Mouse (Mus musculus) spleen, postnatal 10 days (tissue): ENCODE measurements around the gene Sar1a.

Source experiments
- DNase-seq, 2 experiments: peaks; one replicate each; pipeline ENCODE4 v3.0.0; 2021 to 2022; ENCODE audit warnings: low spot score in 2 of 2

The Sar1a gene

GRCm38 (mm10) chr10:61679545-61679944 is 554 bp upstream of the Sar1a start:
- peak in 1 of 2 experiments; percentile 14 for DNase-seq

DNA sequence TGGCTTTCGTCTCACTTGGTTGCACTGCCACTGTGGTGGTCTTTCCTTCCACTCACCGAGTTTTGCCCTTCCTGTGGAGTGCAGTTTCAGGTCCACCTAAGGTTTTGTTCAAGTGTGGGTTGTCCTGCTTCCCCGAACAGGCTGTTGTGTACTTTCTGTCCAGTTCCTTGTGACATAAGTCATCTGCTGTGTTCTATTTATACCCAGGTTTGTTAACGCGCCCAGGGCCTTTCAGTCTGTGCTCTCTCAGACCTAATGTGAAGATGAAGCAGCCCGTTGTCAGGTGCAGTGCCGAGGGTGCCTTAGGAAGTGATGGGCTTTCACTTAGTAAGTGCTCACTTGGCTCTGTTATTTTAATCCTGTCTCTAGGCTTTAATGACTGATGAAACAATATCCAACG is 9.3 kb downstream of the Sar1a start:
- DNase-seq = no peak

DNA sequence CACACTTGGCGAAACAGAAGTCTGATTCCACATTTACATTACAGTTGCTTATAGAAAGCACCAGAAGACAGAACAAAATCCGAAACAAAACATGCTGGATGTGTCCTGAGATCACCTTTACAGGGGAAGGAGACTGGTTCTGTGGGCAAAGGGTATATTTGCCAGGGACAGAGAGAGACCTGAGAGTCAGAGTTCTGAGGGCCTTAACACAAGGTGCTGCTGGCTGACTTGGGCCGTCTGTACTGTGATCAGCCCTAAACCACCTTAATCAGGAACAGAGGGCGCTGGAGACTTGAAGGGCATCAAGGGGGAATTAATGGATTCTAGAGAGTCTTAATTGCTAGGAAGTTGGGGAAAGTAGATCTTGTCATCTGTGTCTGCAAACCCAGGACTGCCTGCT is 13.5 kb downstream of the Sar1a start:
- DNase-seq = no peak

DNA sequence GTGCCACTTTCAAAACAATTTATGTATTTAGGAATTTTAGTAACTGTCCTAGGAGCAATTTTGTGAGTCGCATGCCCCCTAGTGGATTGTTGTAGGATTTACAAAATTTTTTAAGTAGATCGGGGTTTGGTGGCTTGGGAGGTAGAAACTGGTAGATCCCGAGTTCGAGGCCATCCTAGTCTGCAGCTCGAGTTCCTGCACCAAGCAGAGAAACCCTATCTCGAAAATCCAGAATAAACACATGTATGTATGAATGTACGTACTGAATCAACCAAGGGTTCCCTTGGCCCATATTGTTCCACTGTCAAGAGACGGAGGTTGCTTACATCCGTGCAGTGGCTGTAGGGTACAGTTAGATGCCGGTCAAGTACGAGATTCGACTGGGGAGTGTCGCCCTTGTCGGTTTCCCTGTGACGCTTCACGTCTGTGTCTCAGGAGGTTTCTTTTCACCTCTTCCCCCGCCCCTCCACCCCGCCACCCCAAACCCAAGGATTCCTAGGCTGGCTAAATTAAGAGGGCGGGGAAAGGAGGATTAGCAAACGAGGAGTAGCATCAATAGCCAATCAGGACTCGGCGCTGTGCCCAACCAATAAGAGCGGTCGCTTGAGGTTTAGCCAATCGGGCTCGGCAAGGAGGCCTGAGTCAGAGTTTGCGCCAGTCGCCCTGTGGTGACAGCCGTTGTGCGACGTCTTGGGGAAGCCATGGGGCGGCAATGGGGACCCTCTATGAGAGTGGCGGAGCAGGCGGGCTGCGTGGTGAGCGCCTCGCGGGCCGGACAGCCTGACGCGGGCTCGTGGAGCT is 15.0 kb downstream of the Sar1a start, which contains the start of gene Tysnd1:
TSS of gene Tysnd1 (plus strand) at position 645 of the 801 bp plus-strand sequence.
- DNase-seq = peak; percentile 92 to 96

GRCm38 (mm10) chr10:61695703-61696559 is 15.8 kb downstream of the Sar1a start:
- peak in 1 of 2 experiments; percentile 58 for DNase-seq

DNA sequence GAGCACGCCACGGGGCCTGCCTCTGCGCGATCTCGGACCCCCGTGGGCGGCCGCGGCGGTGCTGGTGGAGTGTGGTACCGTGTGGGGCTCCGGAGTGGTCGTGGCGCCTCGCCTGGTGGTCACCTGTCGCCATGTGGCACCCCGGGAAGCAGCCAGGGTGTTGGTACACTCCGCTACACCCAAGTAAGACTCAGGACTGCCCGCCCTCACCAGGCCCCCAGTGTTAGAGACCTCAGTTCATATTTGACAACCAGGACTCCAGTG is 16.4 kb downstream of the Sar1a start:
- DNase-seq = peak in 1 of 2 experiments; percentile 34

DNA sequence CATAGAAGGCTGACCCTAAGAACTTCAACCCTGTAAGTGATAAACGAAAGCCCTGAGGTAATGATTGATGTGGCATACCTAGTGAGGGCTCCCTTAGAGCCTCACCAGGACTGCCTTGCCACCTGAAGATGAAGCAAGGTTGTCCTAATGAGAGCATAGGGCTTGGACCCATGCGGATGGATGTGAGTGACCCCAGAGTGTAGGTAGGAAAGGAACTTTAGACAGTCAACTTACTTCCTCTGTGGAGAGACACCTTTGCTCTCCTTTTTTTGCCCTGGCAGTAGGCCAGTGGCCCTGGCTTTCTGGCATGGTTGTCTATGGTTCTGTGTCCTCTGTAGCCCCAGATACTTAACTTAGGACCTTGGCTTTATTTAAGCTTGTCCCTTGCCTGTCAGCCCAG is 16.9 kb downstream of the Sar1a start:
- DNase-seq = no peak

- no peak for DNase-seq
These were observed 24.6 kb downstream of the Sar1a start for GRCm38 (mm10) chr10:61704663-61705062.

- no peak for DNase-seq
These were observed 26.6 kb downstream of the Sar1a start for GRCm38 (mm10) chr10:61706412-61707375.

GRCm38 (mm10) chr10:61713601-61714000 is 33.5 kb downstream of the Sar1a start:
- DNase-seq = no peak

- no peak for DNase-seq
These were observed 34.0 kb downstream of the Sar1a start for GRCm38 (mm10) chr10:61714146-61714545.

DNA sequence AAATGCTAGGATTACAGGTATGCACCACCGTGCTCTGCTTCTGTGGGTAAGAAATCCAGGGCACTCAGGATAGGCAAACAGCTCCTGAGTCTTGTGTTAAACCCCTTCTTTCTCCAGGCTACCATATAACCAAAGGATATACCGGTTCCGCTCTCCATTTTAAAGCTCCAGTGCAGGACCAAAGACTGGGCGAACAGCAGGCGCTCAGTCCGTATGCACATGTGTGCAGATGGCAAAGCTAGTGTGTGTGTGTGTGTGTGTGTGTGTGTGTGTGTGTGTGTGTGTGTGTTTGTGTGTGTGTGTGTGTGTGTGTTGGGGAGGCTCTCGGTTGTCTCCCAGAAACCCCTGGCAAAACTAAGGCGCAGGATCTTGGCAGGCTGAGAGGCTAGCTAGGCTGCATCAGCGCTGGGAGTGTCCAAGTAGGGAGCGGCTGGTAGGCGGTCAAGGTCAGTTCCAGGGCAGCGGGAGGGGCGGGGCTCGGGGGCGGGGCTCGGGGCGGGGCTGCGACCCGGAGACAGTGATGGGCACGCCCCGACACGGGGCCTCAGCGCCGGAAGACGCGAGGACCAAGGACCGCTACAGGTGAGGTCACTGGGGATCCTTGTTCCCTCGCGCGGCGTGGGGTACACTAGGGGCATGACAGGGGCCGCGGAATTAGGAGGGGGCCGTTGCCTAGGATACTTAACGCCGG is 34.8 kb downstream of the Sar1a start, which contains the start of gene Aifm2:
TSS of gene Aifm2 (plus strand) at position 493 of the 691 bp plus-strand sequence.
- peak; percentile 40 to 68 for DNase-seq

GRCm38 (mm10) chr10:61715462-61715837 is 35.4 kb downstream of the Sar1a start:
- no peak for DNase-seq

GRCm38 (mm10) chr10:61715996-61716864 is 36.1 kb downstream of the Sar1a start:
- DNase-seq = no peak

- no peak for DNase-seq
These were observed 37.6 kb downstream of the Sar1a start for GRCm38 (mm10) chr10:61717406-61718296.

DNA sequence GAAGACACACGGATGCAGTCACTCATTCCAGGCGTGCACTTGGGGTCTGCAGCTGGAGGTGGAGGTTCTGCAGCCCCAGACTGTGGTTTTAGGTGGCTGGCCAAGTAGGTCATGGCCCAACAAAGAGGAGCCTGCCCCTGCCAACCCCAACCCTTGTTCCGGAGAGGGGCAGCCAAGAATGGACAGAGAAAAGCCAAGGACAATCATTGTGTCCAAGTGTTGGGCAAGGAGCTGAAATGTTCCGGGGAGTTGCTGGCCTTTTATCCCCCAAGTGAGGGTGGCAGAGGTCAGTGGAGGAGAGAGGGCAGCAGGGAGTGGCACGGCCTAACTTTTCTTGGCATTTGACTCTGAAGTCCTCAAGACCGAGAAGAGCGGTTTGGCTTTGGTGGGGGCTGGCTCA is 40.2 kb downstream of the Sar1a start:
- no peak for DNase-seq

DNA sequence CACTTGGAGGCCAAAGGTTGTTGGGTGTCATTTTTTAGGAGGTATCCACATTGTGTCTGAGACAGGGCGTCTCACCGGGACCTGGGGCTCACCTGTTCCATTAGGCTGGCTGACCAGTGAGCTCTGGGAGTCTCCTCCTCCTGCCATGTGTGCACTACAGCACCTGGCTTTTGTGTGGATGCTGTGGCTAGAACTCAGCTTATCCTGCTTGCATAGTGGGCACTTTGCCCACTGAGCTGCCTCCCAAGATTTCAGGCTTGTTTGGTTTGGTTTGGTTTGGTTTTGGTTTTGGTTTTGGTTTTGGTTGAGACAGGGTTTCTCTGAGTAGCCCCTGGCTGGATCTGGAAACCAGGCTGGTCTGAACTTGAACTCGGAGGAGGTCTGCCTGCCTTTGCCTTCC is 42.1 kb downstream of the Sar1a start:
- no peak for DNase-seq

DNA sequence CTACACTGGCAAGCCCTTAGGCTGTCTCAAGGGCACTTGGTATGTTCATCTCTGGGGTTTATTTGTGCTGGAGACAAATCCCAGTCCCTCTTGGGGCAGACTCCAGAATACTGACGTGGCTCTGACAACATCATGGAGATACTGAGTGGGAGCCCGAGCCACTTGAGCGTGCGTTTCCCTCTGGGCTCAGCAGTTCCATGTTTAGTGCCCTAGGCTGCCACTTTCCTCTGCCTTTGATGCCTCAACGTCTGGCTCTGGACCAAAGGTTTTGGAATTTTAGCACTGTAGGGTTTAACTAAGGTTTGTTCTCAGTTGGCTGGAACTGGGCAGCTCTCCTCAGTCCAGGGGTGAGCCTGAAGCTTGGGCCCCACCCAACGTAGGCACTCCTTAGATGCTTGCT is 43.2 kb downstream of the Sar1a start:
- no peak for DNase-seq

GRCm38 (mm10) chr10:61729181-61729580 is 49.1 kb downstream of the Sar1a start:
- DNase-seq = no peak
